Mouse (Mus musculus): ENCODE data around the gene Zbtb20.
A peak's percentile ranks its signal among the peaks of the same experiment; 100 is the strongest.

The Zbtb20 gene

GRCm38 (mm10) chr16:43080403-43080802 lies 204.7 kb downstream of the Zbtb20 start:
- peak; percentile 30 to 39 for DNase-seq (ENCODE audit: low spot score in 2 of 2)

- DNase-seq (ENCODE audit: low spot score in 2 of 2) = peak in 1 of 2 experiments; percentile 33
Observed at GRCm38 (mm10) chr16:43080923-43081702, 205.4 kb downstream of the Zbtb20 start.

- DNase-seq (ENCODE audit: low spot score in 2 of 2) = no peak
Observed at GRCm38 (mm10) chr16:43081995-43082394, 206.3 kb downstream of the Zbtb20 start.

GRCm38 (mm10) chr16:43082801-43083200 lies 207.1 kb downstream of the Zbtb20 start:
- no peak for DNase-seq (ENCODE audit: low spot score in 2 of 2)

GRCm38 (mm10) chr16:43090188-43090587 lies 214.5 kb downstream of the Zbtb20 start:
- DNase-seq (ENCODE audit: low spot score in 2 of 2) = peak; percentile 23 to 24

GRCm38 (mm10) chr16:43094161-43094560 lies 218.5 kb downstream of the Zbtb20 start:
- no peak for DNase-seq (ENCODE audit: low spot score in 2 of 2)

- no peak for DNase-seq (ENCODE audit: low spot score in 2 of 2)
Observed at GRCm38 (mm10) chr16:43094756-43095155, 219.1 kb downstream of the Zbtb20 start.

- no peak for DNase-seq (ENCODE audit: low spot score in 2 of 2)
Observed at GRCm38 (mm10) chr16:43096040-43096439, 220.4 kb downstream of the Zbtb20 start.

- DNase-seq (ENCODE audit: low spot score in 2 of 2) = no peak
Observed at GRCm38 (mm10) chr16:43098153-43098552, 222.5 kb downstream of the Zbtb20 start.

- no peak for DNase-seq (ENCODE audit: low spot score in 2 of 2)
Observed at GRCm38 (mm10) chr16:43098666-43099065, 223.0 kb downstream of the Zbtb20 start.

GRCm38 (mm10) chr16:43111288-43111687 lies 235.6 kb downstream of the Zbtb20 start:
- DNase-seq (ENCODE audit: low spot score in 2 of 2) = no peak

GRCm38 (mm10) chr16:43113968-43114367 lies 238.3 kb downstream of the Zbtb20 start:
- DNase-seq (ENCODE audit: low spot score in 2 of 2) = no peak

GRCm38 (mm10) chr16:43129966-43130365 lies 254.3 kb downstream of the Zbtb20 start:
- DNase-seq (ENCODE audit: low spot score in 2 of 2) = no peak

GRCm38 (mm10) chr16:43130583-43130982 lies 254.9 kb downstream of the Zbtb20 start:
- DNase-seq (ENCODE audit: low spot score in 2 of 2) = peak; percentile 39 to 49

- DNase-seq (ENCODE audit: low spot score in 2 of 2) = no peak
Observed at GRCm38 (mm10) chr16:43131077-43131476, 255.4 kb downstream of the Zbtb20 start.

- DNase-seq (ENCODE audit: low spot score in 2 of 2) = no peak
Observed at GRCm38 (mm10) chr16:43168506-43168905, 292.8 kb downstream of the Zbtb20 start.

- DNase-seq (ENCODE audit: low spot score in 2 of 2) = no peak
Observed at GRCm38 (mm10) chr16:43169273-43169905, 293.7 kb downstream of the Zbtb20 start.

GRCm38 (mm10) chr16:43172139-43172538 lies 296.5 kb downstream of the Zbtb20 start:
- no peak for DNase-seq (ENCODE audit: low spot score in 2 of 2)

- no peak for DNase-seq (ENCODE audit: low spot score in 2 of 2)
Observed at GRCm38 (mm10) chr16:43172912-43173311, 297.2 kb downstream of the Zbtb20 start.

- DNase-seq (ENCODE audit: low spot score in 2 of 2) = no peak
Observed at GRCm38 (mm10) chr16:43174815-43175214, 299.1 kb downstream of the Zbtb20 start.

- DNase-seq (ENCODE audit: low spot score in 2 of 2) = no peak
Observed at GRCm38 (mm10) chr16:43181038-43181437, 305.4 kb downstream of the Zbtb20 start.

GRCm38 (mm10) chr16:43190390-43190789 lies 314.7 kb downstream of the Zbtb20 start:
- DNase-seq (ENCODE audit: low spot score in 2 of 2) = no peak
